In the genomic region with DNA sequence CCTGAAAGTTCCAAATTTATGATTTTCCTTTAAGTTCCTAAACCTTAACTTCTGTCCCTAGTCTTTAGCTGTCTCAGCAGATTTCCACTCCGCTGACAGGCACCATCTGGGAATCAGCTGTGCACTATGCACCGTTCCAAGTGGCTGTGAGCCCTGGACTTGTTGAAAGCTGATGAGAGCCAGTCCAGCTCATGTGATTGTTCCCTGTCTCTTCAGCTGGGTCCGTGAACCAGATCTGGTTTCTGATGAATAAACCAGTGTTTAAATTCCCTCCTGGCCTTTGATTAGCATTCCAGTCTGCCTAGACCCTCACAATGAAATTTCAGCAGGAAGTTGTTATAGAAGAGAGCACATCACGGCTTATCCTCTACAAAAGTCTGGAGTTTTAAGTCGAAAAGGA, we compare ENCODE assay signal across 9 mouse cellular contexts. TPM values are rescaled to one million over a fixed set of nuclear protein-coding genes. Genes with fewer than 3 reads are reported as not detected.
DNase-seq lines count a peak whose midpoint lies in the region; ATAC-seq lines count a peak whose summit lies in the region.
"Had no signal": no experiment of that assay in that cellular context is flagged by ENCODE, and none has a peak within 500 bp of the region (broad histone marks: within the 10 kb centered on the region; RNA-seq: fewer than 3 reads in every experiment).

No protein-coding gene starts in this region.

- H3K4me3 ChIP-seq in embryonic facial prominence, embryonic 12.5 days, result no peak overlapping the region
- no peak overlapping the region for H3K4me3 ChIP-seq in liver, embryonic 11.5 days (ENCODE audit: low read depth, low read length)
- H3K4me3 ChIP-seq: liver, embryonic 13.5 days had no signal

- 21% methylated on average over 5 of the region's 5 CpGs for WGBS in embryonic facial prominence, embryonic 12.5 days
- WGBS in liver, embryonic 11.5 days, result 68% methylated on average over 5 of the region's 5 CpGs

- H3K4me2 ChIP-seq in embryonic facial prominence, embryonic 12.5 days (replicated peaks), result no peak overlapping the region
- no peak overlapping the region for H3K4me2 ChIP-seq in liver, embryonic 11.5 days
- H3K4me2 ChIP-seq: liver, embryonic 13.5 days had no signal

- ATAC-seq in embryonic facial prominence, embryonic 12.5 days (ENCODE audit: insufficient number of reproducible peaks, insufficient read depth, low FRiP score, low TSS enrichment), result peak; percentile 81
- no peak for ATAC-seq in liver, embryonic 11.5 days (replicated peaks; ENCODE audit: low FRiP score)

- no peaks in the 10 kb centered on the region for H3K27me3 ChIP-seq in embryonic facial prominence, embryonic 12.5 days
- no peaks in the 10 kb centered on the region for H3K27me3 ChIP-seq in liver, embryonic 11.5 days (replicated peaks; ENCODE audit: control insufficient read depth, insufficient read depth, low read length)
- H3K27me3 ChIP-seq: liver, embryonic 13.5 days had no signal

- DNase-seq in right cerebral cortex, postnatal 10 days (ENCODE audit: low spot score in 2 of 2), result peak; percentile 59 to 65
- no peak for DNase-seq in right cerebral cortex, adult 2 months (ENCODE audit: low spot score in 2 of 2)
- DNase-seq in heart, postnatal 14 days, result peak; percentile 64 to 76
- DNase-seq in layer of hippocampus, postnatal 10 days (ENCODE audit: low spot score in 2 of 2), result peak; percentile 43 to 46
- peak; percentile 52 for DNase-seq in skeletal muscle tissue, adult 2 months (ENCODE audit: low read depth, low spot score)
- DNase-seq in liver, embryonic 11.5 days (ENCODE audit: low spot score), result no peak
- DNase-seq in frontal cortex, postnatal 14 days (ENCODE audit: low spot score in 2 of 2), result no peak
- DNase-seq: liver, embryonic 13.5 days had no signal

- 0 out of 2 replicates have a peak overlapping the region, but pooled peaks have one; percentile 23 for H3K27ac ChIP-seq in embryonic facial prominence, embryonic 12.5 days
- no peak overlapping the region for H3K27ac ChIP-seq in liver, embryonic 11.5 days (ENCODE audit: low read depth, low read length)
- H3K27ac ChIP-seq: liver, embryonic 13.5 days had no signal

- no peaks in the 10 kb centered on the region for H3K9me3 ChIP-seq in embryonic facial prominence, embryonic 12.5 days
- no peaks in the 10 kb centered on the region for H3K9me3 ChIP-seq in liver, embryonic 11.5 days (ENCODE audit: control insufficient read depth, low read length)
- H3K9me3 ChIP-seq: liver, embryonic 13.5 days had no signal

- no peak overlapping the region for H3K9ac ChIP-seq in embryonic facial prominence, embryonic 12.5 days
- H3K9ac ChIP-seq in liver, embryonic 11.5 days (ENCODE audit: low read depth, low read length), result no peak overlapping the region
- H3K9ac ChIP-seq: liver, embryonic 13.5 days had no signal

- H3K4me1 ChIP-seq in embryonic facial prominence, embryonic 12.5 days, result peaks cover 20% of the 10 kb centered on the region
- H3K4me1 ChIP-seq in liver, embryonic 11.5 days (replicated peaks; ENCODE audit: control insufficient read depth, insufficient read depth, low read length), result no peaks in the 10 kb centered on the region
- H3K4me1 ChIP-seq: liver, embryonic 13.5 days had no signal

- intact Hi-C loops in heart, postnatal 14 days (cut with DNase I), result no loop called here

- no peaks in the 10 kb centered on the region for H3K36me3 ChIP-seq in embryonic facial prominence, embryonic 12.5 days
- H3K36me3 ChIP-seq in liver, embryonic 11.5 days (ENCODE audit: control insufficient read depth, insufficient read depth, low read length), result no peaks in the 10 kb centered on the region
- H3K36me3 ChIP-seq: liver, embryonic 13.5 days had no signal

RNA-seq across cellular contexts. Expression of gene Perp, which starts 28.3 kb away (rescaled TPM):
- polyA plus RNA-seq in embryonic facial prominence, embryonic 12.5 days (2016; fragmentation: Nextera tagmentation; extraction: Ambion mirVana), result 45.3 and 48.4 TPM in 2 replicates
- total RNA-seq in heart, postnatal 14 days (2021), result 100 to 1,000 TPM; 147 TPM
- total RNA-seq in layer of hippocampus, postnatal 10 days (2021), result 1 to 10 TPM; 4.5 to 4.6 TPM
- polyA plus RNA-seq in liver, embryonic 11.5 days (2014; fragmentation: Nextera tagmentation; extraction: Ambion mirVana), result 10.4 and 11.6 TPM in 2 replicates

RNA-seq across cellular contexts. Expression of gene Gm4922, which starts 30.0 kb away (rescaled TPM):
- polyA plus RNA-seq in embryonic facial prominence, embryonic 12.5 days (2016; fragmentation: Nextera tagmentation; extraction: Ambion mirVana), result not detected in 2 replicates
- not detected for total RNA-seq in heart, postnatal 14 days (2021)
- total RNA-seq in layer of hippocampus, postnatal 10 days (2021), result not detected
- polyA plus RNA-seq in liver, embryonic 11.5 days (2014; fragmentation: Nextera tagmentation; extraction: Ambion mirVana), result not detected in 2 replicates
- polyA plus RNA-seq: liver, embryonic 13.5 days had no signal

Comparison
In these comparisons a context has a peak if more than half of its experiments do, and no peak if none do; other contexts are left out.
1. DNase-seq: peak in right cerebral cortex, postnatal 10 days (2 of 2), heart, postnatal 14 days (2 of 2), layer of hippocampus, postnatal 10 days (2 of 2) and skeletal muscle tissue, adult 2 months (single experiment); none in right cerebral cortex, adult 2 months (0 of 2), liver, embryonic 11.5 days (single experiment) and frontal cortex, postnatal 14 days (0 of 2).
2. RNA of gene Perp, which starts 28.3 kb away (total RNA-seq): 147 TPM in heart, postnatal 14 days; 4.5 to 4.6 TPM in layer of hippocampus, postnatal 10 days; every median in the first group is over 10 times any median in the second.